Mouse (Mus musculus) heart, postnatal 0 days (tissue): Measurements from ENCODE around the gene Rimklb.

ENCODE experiments used
- CTCF ChIP-seq: IDR thresholded peaks from 2 replicates; pipeline ENCODE4 v1.5.1; 2016; ENCODE audit warnings: antibody characterized with exemption, control low read depth, low read depth
- EP300 ChIP-seq: IDR thresholded peaks from 2 replicates; pipeline ENCODE4 v1.6.1; 2016; ENCODE audit warnings: antibody characterized with exemption, low read depth

DNA sequence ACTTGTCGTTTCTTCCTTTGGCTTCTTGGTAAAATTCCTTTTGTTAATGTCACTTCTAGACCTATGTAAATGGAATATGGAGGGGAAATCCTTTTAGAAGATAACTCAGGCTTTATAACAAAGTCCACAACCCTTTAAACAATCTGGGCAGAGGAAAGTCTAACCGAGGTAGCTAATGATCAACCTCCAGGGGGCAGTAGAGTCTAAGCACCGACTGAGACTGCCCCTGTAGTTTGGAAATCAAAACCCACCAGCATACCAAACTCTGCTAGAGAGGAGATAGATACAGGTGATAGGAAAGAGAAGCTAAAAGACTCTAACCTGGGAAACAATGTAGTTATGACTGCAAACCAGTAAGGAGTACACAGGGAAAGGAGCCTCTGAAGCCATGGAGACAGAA is 96.3 kb downstream of the Rimklb start:
- TF ChIP-seq CTCF (peak; percentile 63), EP300 (no peak)
